Mouse (Mus musculus): ENCODE results near the gene Selenof. TPM values are rescaled to one million over a fixed set of nuclear protein-coding genes. Genes with fewer than 3 reads are reported as not detected.
"Not testable (repeated sequence)": the region's sequence is repeated elsewhere in the genome, so short reads cannot be mapped to it uniquely, and the experiment has no call there.

Gene Selenof
- total and polyA plus RNA-seq, 3 experiments, result 154 to 369 (median 353) TPM

- no peak for DNase-seq
Observed at GRCm38 (mm10) chr3:144602819-144603218, 32.7 kb downstream of the Selenof start.

DNA sequence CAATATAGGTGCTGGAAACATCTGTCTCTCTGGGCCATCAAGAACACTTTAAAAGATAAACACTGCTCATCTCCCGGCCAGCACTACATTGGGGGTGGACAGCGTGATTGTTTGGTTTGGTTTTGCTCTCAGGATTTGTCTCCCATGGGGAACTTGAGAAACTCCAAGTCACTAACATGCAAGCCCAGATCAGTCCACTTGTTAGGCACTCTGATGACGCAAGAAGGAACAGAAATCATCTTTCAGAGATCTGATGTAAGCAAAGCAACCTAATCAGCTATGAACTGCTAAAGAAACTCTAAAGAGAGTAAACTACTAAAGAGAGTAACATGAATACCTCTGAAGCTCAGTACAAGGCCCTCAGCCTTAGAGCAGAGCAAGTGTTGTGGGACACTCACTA, 33.5 kb downstream of the Selenof start:
- DNase-seq, result no peak

DNA sequence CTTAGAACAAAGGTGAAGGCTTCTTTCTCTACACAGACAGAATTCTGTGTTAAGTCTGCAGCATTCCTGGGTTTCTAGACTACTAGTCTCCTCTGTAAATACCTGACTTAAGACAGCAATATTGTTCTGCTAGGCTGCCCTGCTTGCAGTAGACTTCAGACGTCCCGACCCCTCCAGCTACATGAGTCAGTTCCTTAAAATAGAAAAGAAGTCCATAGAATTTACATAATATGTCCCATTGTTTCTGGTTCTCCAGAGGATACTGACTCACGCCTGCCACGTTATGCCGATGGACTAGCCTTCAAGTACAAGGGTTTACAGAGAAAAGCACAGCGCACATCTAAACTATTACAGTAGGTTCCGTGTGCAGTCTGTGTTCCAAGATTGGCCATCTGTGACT, 34.1 kb downstream of the Selenof start:
- no peak for DNase-seq

- not testable (repeated sequence) for DNase-seq
Observed at GRCm38 (mm10) chr3:144605811-144606210, 35.7 kb downstream of the Selenof start.

- DNase-seq, result no peak
Observed at GRCm38 (mm10) chr3:144606449-144606848, 36.3 kb downstream of the Selenof start.

GRCm38 (mm10) chr3:144608090-144608489, 38.0 kb downstream of the Selenof start:
- no peak for DNase-seq

DNA sequence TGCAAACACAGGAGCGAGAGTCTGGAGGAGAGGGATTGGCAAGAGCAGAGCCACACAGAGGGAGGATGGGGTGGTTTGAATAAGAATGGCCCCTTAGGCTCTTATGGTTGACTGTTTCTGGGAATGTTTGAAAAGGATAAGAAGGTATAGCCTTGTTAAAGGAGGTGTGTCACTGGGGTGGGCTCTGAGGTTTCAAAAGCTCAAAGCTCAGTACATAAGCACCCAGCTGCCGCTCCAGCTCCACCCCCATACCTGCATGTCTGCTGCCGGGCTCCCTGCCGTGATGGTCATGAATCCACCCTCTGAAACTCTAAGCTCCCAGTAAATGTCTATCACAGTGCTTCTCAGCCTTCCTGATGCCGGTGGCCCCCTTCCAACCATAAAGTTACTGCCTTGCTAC, 40.7 kb downstream of the Selenof start:
- DNase-seq, result no peak

DNA sequence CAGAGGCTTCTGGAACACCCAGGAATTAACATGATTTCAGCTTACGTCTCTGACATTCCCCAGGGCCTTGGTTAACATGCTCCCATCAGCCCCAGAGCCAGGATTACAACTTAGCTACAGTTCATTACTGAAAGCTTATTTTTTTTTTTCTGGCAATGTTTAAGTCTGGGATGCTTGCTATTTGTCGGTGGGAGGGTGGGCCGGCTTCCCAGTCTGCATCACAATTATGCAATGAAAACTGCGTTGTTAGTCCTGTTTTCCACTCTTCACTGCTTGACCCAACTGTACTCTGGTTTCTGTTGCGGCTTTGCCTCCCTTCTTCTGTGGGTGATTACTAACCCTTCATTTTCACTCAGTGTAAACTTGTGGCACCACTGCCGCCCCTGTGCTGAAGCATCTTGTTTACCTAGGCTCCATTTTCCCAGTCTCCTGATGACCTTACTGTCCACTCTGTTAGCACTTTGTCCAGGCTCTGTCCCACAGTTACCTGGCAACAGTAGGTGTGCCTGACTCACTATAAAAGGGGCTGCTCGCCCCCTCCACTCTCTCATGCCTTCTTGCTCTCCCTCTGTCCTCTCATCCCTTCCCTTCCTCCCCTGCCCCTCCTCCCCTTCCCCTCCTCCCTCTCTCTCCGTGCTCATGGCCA, 41.6 kb downstream of the Selenof start:
- DNase-seq, result no peak

DNA sequence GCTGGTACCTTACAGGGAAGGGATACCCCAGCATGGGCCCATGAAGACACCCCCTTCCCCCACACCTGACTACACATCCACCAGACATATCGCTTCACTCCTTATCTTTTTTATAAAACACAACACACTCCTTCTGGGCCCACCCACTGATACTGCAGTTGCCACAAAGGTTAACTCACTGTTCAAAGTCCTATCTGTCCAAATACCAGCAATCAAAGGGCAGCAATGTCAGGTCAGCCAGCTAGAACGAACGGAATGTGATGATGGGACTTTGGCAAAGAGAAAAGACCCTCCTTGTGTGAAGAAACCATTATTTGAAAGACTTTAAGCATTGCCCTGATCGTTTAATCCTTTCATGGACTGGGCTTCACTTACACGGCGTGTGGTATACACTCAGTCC, 42.3 kb downstream of the Selenof start:
- no peak for DNase-seq

- no peak for DNase-seq
Observed at GRCm38 (mm10) chr3:144614277-144614676, 44.2 kb downstream of the Selenof start.

- no peak for DNase-seq
Observed at GRCm38 (mm10) chr3:144614698-144615097, 44.6 kb downstream of the Selenof start.

GRCm38 (mm10) chr3:144615459-144615858, 45.4 kb downstream of the Selenof start:
- peak; percentile 46 for DNase-seq

DNA sequence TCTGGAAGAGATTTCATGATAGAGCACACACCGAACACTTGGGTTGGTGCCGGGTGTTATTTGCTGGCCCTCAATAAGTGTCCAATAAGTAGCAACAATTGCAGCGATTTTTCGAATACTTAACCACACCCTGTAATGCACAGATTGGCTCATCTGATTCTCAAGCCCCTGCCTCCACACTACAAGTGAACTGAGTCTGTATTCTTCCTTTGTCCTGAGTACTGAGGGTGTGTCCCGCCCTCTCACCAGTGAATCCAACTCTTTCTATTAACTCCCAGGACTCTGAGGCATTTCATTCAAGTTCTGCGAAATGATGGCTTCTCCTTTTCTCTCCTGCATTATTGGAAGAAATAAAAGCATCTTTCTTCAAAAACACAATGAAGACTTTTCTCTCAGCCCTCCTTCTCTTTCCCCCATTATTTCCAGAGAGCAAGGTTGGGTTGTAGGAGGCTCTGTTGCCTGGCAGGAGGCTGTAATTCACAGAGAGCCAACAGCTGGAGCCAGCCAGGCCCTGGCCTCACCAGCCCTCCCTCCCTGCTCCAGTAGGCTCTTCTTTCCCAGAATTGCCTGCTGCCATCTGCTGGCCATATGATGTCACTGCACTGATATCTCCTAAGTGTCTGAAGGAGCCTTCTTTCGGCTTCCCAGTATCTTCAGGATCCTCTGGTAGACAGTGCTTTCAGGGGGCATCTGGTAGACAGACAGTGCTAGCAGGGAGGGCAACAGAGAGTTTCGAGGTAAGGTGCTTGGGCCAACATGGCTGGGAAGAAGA, 46.7 kb downstream of the Selenof start:
- DNase-seq, result peak; percentile 78

- no peak for DNase-seq
Observed at GRCm38 (mm10) chr3:144617633-144618180, 47.6 kb downstream of the Selenof start.

DNA sequence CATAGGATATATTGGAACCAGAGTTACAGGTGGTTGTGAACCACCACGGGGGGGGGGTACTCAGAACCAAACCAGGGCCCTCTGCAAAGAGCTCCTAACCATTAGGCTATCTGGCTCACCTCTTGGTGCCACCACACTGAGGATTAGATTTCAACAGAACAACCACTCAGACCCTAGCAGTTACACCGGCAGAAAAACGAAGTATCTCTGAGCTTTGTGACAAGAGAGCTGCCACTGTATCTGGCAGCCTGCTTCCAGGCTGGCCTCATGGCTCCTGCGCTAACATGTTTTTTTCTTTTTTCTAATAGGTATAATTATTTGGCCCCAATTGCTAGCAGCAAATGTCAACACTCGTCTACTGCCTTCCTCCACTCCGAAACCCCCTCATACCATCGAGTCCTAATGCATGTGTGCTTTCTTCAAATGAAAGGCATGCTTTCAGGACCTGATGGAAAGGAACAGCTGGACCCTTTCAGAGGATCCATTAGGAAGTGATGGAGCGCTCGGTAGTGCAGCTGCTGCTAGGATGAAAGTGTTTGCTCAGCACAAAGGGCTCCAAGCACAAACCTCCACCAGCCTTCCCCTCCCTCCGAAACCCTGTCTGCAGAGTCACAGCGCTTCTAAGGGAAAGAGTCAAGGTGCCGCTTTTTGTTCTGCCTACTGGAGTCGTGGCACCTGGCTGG, 53.0 kb downstream of the Selenof start:
- no peak for DNase-seq

DNA sequence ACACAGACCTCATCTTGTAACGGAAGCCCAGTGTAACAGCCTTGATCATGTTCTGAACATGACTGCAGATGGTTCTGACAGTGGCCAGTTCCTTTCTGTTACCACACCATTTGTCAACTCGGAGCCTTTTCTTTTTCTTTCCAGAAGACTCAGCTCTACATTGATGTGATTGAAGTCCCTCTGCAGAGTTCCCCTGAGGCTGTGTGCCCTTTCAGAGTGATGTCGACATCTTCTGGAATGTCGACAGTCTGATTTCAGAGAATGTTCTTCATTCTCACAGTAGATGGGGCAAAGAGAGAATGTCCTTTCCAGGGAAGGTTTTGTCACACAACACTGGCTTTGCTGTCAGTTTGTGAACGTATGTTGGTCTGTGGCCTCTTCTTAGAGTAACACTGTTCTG, 55.6 kb downstream of the Selenof start:
- no peak for DNase-seq

DNA sequence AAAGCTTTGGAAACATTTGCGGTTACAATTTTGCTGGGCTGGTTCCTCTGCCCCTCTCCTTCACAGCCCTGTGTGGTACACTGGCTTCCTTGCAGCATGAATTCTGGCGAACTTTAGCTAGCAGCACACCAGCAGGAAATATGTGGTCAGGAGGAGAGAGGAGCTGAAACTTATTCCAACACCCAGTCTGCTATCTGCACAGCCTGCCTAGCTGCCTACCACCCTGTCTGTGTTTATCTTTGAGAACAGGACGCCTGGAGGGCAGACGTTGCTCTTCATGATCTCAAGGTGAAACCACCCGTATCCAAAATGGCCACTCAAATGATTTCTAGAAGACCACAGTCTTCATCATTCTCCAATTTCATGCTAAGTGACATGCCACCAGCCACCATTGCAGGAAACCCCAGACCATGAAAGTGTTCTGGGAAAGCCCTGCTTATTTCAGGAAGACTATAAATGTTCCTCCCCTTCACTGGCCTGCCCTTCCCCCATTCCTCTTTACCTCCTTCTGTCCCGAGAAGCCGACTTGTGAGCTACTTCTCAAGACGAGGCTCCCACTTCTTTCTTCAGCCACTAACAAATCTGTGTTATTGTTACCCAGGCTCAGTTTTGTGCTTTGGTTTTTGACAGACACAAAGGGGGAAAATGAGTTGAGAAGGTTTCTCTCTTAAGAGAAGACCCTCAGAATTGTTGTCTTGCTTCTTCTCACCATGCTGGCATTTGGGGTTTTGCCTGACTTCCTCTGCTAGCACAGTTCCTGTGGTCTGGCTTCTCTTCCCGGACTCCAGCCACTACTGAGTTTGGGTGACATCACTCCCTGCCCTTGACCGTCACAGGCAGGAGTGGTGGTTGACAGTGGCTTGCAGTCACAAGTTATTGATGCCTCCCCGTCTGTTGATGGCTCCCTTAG, 58.2 kb downstream of the Selenof start:
- DNase-seq, result peak; percentile 73

DNA sequence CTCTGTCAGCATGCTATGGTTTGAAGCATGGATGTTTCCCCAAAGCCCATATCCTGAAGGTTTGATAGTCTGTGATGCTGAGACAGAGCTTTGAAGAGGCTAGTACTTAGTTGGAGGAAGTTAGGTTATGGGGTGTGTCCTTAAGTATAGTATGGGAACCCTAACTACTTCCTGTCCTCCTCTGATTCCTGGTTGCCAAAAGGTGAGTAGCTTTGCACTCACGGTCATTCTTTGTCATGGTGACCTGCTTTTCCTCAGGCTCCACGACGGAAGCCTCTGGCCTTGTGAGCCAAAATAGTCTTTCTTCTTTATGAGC, 58.8 kb downstream of the Selenof start:
- DNase-seq, result no peak

DNA sequence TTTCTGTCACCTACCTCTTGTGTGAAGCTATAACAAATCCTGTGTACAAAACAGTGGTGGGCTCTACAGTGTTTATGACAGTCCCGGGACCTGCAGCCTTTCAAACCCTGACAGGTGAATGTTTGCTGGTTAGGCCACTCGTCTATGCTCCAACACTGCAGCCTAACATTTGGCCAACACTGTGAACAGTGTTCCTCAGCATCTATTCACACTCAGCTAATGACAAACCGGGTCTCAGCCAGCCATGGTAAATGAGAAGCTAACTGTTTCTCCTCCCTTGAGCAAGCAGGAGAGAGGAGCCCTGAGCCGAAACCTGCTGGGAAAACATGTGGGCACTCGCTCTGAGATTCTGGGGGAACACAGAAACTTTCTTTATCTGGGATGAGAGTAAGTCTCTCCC, 65.1 kb downstream of the Selenof start:
- DNase-seq, result no peak

DNA sequence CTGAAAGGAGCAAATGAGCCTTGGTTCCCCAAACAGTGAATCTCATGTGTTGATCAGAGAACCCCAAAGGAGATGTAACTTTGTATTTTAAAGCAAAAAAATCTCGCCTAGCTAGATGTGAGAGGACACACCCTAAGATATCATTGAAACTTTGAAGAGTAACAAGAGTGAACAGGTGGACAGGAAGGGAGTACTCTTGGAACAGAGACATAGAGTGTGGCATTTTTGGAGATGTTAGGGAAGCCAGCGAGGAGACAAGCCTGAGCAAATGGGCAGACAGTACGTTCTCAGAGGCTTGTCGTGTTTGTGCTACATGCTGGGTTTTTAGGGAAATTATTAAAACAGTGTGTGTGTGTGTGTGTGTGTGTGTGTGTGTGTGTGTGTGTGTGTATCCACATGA, 68.0 kb downstream of the Selenof start:
- no peak for DNase-seq

GRCm38 (mm10) chr3:144639387-144639786, 69.3 kb downstream of the Selenof start:
- DNase-seq, result no peak

GRCm38 (mm10) chr3:144640033-144640432, 69.9 kb downstream of the Selenof start:
- no peak for DNase-seq
